Mouse (Mus musculus) brain, embryonic 14.5 days (tissue): ENCODE data around the gene Thada.

Experiments
- CTCF ChIP-seq: fragments of 200-500 bp; IDR thresholded peaks from 2 replicates; pipeline ENCODE4 v1.5.1; 2012; ENCODE audit warnings: inconsistent platforms, mild to moderate bottlenecking, moderate library complexity, borderline replicate concordance; ENCODE audit not compliant: insufficient read depth, insufficient read length; ENCODE audit errors: extremely low read depth
- POLR2A ChIP-seq: fragments of 200-500 bp; IDR thresholded peaks from 2 replicates; pipeline ENCODE4 v1.6.1; 2012; ENCODE audit warnings: mild to moderate bottlenecking, inconsistent platforms, borderline replicate concordance; ENCODE audit not compliant: poor library complexity, insufficient read depth, insufficient read length, severe bottlenecking; ENCODE audit errors: extremely low read depth

GRCm38 (mm10) chr17:84265480-84266130 lies 200.4 kb downstream of the Thada start:
- TF ChIP-seq CTCF (no peak), POLR2A (no peak)
